Mouse (Mus musculus): ENCODE measurements around the gene Sgk1. TPM values are rescaled to one million over a fixed set of nuclear protein-coding genes. Genes with fewer than 3 reads are reported as not detected.

Gene Sgk1
- total RNA-seq, 2 experiments from 2014 or later: 91.0 to 104 TPM

DNA sequence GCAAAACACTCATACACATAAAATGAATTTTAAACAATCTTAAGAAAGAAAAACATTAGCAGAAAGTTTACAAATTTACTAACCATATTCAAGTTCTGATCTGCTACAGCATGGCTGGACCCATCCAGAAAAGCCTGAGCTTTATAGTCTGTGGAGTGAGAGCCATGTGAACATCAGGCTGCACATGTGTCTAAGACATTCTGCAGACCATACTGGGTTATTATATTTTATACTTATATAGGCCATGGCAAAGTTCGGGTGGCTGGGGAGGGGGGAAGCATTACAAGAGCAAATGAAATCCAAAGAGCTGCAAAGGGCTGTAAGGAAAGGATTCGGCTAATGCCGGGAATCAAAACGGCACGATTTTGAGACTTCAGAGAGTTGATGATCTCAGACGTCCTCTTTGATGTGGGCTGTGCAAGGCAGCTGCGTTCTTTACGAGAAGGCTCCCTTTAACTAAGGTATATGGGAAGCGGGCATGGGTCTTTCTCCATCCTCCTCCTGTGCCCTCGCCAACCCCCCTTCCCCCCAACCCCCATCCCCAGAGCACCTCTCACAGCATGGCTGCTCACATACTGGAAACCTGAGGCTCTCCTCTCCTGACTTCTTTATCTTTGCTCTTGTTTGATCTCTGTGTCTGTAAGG is 29.4 kb downstream of the Sgk1 start:
- DNase-seq (ENCODE audit: low spot score in 2 of 2): no peak

DNA sequence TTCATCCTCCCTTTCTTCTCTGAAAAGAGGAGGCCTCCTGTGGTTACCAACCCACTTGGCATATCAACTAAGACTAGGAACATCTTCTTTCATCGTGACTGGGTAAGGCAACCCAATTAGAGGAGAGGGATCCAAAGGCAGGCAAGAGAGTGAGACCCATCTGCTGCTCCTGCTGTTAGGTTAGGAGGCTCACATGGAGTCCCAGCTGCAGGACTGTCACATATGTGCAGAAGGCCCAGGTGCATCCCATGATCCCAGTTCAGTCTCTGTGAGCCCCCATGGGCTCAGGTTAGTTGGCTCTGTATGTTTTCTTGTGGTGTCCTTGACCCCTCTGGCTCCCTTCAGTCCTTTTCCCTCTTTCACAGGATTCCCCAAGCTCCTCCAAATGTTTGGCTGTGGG is 32.8 kb downstream of the Sgk1 start:
- DNase-seq (ENCODE audit: low spot score in 2 of 2): no peak

DNA sequence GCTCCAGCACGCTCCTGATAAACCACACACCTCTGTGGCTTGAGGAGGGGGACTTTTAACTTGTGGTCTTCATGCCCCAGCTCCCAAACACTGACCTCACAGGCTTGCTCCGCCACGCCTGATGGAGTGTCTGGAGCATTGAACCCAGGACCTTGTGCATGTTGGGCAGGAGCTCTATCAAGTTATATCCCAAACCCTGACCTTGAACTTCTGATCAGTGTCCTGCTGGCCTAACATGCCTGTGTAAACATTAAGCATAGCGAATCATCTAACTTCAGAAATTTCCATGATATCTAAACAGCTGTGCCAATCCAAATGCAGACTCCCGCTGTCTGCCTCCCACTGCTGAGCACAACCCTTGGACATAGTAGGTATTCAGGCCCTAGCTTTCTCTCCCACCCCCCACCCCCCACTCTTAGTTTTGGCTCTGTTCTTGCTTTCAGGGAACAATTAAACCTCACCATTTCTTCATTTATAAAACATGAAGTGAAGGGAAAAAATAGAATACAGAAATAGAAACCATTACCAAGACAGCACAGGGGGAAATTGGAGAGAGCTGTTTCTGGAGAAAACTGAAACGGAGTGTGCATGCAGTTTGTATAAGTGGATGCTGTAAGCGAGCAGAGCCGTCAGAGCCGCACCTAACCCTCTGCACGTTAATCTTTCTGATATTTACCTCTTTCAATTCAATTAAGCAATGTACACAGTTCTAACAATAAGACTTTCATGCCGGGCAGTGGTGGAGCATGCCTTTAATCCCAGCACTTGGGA is 34.5 kb downstream of the Sgk1 start:
- no peak for DNase-seq (ENCODE audit: low spot score in 2 of 2)

DNA sequence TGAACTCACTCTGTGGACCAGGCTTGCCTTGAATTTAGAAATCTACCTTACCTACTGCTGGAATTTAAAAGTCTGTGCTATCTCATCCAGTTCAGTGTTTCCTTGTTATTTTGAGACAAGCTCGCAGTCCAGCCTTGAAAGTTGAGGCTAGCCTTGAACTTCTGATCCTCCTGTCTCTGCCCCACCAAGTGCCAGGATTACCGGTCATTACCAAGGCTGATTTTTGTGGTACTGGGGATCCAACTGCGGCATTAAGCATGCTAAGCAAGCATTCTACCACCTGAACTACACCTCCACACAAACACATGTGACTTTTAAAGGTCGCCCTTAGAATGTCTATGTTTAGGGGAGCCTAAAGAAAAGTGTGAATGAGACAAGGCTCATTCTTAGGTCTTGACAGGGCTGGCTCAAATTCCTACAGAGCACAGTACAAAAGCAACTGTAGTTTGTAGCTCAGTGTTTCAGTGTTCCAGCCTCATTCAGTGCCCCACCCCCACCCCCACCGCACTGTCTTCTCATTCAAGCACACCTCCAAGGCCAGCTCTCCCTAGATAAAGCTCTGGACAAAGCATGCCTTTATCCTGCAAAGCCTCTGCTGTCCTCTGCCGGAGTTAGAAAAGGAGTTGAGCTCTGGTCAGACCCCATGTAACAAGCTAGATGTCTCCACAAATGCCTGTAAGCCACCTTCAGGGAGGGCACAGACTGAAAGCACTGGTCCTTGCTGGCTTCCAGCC is 36.2 kb downstream of the Sgk1 start:
- DNase-seq (ENCODE audit: low spot score in 2 of 2): no peak

DNA sequence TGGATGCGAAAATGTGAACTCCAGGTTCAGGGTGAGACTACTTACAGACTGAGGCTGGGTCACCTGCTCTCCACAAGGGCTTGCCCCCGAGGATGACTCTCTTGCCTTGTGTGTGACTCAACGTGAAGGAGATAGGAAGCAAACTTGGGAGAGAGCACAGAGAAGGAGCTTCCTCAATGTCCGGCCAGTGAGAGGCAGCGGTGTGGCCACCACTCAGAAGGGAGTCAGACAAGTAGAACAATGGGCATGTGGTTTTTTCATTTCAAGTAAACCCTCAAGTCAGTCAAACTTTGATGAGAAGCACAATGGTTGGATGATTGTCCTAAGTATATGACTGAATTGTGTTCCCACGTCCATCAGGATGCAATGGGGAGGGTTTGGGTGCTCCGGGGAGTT is 36.8 kb downstream of the Sgk1 start:
- no peak for DNase-seq (ENCODE audit: low spot score in 2 of 2)

DNA sequence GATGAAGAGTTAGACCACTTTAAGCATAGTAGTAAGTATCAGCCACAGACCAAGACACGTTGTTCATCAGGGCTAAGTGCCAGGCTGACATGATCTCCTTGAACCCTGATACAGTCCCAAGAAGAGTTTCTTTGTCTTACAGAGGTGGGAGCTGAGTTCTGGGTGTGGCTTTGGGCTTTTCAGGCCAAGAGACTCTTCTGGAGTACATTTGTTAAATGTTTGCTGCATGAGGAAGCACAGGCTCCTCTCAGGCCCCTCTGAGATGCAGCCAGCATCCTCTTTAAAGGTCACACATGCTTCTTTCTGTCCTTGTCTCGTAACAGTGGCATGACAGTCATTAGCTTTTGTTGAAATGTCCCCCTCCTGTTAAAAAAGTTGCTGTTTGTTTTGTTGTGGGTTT is 38.6 kb downstream of the Sgk1 start:
- DNase-seq (ENCODE audit: low spot score in 2 of 2): no peak

DNA sequence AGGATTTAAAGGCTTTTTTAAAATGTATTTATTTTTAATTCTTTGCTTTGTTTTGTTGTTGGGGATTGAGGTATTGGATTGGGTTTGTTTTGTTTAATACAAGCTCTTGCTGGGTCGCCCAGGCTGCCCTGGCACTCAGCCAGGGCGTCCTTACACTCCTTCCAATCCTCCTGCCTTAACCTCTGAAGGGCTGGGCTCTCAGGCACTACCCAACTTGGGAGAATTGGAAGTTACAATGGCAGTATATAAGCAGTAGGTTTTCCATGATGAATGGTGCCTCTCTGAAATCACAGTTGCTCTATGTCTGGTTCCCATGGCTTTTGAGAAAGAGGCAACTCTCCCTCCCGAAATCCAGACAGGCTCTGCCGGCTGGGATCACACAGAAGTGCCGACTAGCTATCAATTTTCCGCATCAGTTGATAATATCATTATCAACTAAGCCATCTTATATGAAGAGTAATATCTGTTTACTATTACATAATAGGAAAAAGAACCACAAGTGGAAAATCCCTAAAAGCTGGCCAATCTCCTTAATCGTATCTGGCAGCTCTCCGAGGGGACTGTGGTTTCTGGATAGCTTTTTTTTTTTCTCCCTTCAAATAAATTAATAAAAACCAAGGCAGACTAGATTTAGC is 40.8 kb downstream of the Sgk1 start:
- peak in 1 of 2 experiments; percentile 10 for DNase-seq (ENCODE audit: low spot score in 2 of 2)

DNA sequence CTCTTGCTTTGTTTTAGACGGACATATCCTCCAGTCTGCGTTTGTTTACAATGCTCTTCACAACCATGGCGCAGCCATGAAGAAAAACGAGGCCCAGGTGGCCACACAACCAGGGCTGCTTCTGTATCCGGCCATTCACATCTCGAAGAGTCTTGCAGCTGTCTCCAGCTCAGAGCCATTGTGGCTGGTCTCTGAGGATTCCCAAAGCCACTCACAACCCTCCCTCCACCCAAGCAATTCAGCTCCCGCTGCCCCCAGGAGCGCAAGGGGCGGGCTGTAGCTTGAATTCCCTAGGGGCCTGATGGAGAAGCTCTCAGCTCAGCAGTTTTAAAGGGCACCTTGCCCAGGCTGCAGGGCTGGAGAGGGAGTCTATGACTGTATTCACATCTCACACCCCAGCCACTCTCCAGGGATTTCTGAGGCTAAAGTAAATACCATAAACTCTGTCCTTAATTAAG is 41.5 kb downstream of the Sgk1 start:
- DNase-seq (ENCODE audit: low spot score in 2 of 2): peak; percentile 55 to 59

DNA sequence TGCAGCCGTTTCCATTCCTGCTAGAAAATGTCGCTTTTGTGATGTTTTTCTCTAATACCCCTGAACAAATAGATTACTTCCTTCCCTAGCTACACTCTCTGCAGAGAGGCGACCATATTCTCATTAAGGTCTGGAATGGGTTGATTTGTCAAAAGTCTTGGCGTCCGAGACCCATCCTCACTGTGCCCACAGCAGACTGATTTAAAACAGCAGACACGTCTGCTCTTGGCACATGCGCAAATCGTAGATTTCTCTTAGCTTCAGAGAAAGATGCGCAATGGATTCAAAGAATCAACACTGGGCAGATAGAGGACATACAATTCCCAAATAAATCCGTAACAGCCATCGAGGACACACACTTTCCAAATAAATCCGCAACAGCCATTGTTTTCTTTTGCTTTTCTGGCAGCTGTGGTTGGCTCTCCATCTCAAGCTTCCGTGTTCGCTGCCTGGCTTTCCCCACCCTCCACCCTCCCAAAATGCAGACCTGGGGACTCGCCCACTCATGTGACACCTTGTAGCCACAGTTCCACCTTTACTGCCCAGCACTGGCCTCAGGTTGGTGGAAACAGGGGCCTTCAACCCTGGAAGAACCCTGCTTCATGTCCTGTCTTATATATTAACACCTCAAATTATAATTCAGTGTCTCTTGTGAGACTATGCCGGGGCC is 42.2 kb downstream of the Sgk1 start:
- DNase-seq (ENCODE audit: low spot score in 2 of 2): peak; percentile 40 to 57

DNA sequence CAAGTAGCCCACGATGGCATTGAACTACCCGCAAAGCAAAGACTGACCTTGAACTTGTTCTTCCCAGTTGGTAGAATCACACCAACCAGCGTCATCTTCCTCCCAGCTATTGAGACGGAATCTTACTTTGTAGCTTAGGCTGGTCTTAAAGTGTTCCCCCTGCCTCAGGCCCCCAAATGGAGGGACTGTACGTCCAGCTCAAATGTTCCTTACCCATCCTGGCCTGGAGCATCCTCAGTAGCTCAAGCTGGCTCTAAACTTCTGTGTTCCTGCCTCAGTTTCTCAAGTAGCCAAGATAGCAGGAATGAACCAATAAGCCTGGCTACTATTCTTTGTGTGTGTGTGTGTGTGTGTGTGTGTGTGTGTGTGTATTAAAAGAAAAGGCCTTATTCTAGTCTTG is 45.0 kb downstream of the Sgk1 start:
- no peak for DNase-seq (ENCODE audit: low spot score in 2 of 2)

DNA sequence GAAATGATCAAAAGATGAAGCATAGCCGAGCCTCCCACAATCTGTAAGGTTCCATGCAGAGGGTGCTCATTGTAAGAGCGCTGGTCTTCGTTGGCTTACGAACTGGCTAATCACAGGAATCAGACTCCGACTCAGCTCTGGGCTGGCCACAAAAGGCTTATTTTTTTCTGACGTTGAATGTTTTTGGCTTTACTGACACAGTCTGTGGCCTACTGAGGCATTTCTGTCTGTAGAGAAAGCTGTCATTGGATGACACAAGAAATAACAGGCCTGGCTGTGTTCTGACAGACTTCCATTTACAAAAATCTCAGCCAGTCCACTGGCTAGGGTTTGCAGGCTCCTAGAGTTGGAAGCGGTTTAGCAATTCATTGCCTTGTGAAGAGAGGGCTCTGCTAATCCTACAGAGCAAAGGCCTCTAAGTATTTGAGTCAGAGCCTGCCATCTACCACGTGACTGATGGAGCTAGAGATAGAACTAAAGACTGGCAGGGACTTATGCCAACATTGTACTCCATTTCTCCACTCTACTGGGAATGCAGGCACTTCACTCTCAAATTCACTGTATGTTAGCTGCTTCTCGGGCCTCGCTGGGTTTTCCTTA is 48.9 kb downstream of the Sgk1 start:
- peak in 1 of 2 experiments; percentile 34 for DNase-seq (ENCODE audit: low spot score in 2 of 2)

DNA sequence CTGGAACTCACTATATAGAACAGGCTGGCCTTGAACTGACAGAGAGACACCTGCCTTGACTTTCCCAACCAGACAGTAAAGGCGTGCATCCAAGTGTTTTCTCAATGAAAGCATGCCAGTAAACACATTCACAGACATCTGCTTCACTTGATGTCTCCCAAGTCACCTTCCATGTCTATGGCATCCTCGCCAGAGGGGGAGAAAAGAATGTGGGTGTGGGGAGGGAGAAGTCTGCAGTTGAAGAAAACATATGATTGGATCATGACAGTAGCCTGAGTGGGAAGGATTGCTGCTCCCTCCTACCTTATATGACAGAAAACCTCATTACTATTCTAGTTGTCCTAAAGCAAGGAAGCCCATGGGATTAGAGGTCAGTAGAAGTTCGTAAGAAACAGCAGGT is 50.8 kb downstream of the Sgk1 start:
- no peak for DNase-seq (ENCODE audit: low spot score in 2 of 2)

DNA sequence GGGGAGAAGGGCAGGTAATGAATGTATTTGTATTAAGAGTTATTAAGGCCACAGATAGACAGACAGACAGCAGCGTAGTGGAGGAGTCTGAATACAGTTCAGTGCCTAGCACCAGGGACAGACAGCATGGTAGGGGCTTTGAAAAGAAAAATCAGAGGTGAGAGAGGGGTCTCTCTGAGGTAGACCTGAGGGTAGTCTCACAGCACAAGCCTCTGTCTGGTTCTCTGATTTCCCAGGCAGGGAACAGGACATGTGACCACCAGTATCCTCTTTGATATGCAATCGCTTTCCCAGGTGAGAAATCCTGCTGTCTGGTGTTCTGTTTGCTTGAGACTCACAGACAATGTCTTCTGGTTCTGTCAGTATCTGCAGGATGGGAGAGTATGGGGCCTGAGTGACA is 52.8 kb downstream of the Sgk1 start:
- DNase-seq (ENCODE audit: low spot score in 2 of 2): no peak

DNA sequence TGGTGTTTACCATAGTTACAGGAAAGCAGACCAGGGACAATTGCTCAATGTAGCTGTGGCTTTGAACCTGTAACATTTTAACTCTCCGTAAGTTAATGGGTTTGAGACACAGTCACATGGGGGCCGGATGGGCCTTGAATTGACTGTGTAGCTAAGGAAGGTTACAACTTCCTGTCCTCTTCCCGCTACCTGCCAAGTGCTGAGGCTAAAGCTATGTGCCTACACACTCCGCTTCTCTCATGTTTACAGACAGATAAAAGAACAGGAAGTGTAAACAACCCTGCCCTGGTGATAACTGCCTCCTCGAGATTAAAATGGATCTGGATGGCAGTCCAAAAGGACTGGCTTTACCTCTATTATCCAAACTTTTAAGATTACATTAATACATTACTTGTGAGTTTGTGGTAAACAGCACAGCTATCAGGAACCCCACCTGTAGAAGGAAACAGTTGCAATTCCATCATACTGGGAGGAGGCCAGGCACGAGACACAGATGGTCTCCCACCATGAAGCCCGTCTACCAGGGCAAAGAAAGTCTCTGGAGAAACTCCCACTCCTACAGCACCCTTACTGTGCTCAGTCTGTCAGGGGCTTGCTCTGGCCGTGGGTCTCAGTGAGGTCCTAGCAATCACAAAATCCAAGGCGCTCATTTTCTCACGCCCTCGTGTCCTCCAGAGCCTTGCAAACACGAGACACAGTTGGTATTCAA is 54.7 kb downstream of the Sgk1 start:
- DNase-seq (ENCODE audit: low spot score in 2 of 2): no peak

DNA sequence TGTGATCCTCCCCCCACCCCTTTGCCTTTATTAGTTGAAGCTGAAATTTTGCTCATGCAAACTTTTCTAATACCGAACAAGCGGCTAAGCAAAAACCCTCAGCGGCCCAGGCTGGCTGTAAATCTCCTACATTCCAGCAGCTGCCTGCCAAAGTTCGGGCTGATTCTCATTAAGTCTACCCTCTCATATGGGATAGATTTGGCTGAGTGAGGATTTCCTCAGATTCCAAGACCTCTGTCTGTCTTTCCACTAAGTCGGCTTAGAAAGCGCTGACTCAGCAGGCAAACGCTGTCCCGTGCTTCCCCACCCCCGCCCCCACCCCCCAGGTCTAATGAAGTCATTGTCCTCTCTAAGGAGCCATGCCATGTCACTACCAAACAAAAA is 55.2 kb downstream of the Sgk1 start:
- no peak for DNase-seq (ENCODE audit: low spot score in 2 of 2)

DNA sequence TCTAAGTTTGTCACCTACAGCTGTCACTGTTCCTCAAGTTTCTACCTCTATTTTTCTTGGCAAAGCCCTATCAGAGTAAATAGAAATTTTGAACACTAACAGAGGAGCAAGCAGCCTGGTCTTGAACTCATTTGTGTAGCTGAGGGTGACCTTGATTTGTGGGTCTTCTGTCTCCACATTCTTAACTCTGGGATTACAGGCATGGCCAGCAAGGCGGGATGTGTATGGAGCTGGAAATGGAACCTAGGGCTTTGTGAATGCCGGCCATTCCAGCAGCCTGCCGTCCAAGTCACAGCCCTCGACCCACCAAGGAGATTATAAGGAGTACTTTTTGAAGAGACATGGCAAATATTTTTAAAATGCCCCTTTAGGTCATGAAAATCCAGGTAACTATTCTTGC is 56.2 kb downstream of the Sgk1 start:
- no peak for DNase-seq (ENCODE audit: low spot score in 2 of 2)

DNA sequence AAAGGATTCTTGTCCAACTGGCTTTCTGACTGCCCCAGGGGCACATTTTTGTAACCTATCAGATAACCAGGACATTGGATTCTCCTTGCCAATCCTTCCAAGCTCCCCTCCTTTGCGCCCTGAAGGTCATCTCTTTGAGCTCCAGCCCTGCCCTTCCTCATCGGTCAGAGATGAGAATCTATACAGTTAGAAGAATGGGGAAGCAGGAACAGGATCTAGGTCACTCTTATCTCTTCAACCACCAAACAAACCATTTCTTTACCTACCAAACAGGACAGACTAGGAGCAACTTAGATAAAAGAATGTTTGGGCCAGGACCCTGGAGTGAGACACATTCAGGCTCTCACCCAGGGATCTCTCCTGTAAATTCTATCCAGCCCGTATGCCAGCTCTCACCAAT is 59.3 kb downstream of the Sgk1 start:
- DNase-seq (ENCODE audit: low spot score in 2 of 2): no peak

DNA sequence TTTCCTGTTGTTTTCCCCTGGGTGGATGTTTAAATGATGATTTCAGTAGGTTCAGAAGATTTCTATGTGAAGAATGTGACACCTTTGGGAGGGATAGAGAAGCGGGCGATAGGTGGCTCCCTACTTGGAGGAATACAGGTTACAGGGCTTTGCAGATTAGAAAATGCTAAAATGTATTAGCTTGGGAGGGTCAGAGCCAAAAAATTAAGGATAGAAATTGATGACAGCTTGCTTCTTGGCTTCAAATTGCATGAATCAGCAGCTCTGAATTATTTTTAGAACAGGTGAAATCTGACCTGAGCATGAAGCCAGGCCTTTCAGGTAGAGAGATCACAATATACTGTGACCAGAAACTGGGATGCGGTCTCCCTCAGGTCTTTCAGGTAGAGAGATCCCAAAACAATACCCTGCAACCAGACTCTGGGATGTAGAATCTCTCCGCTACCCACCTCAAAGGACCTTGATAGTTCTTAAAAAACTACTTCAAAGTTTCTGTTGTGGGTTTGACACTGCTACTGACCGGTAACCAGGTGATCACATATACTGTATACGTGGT is 61.2 kb downstream of the Sgk1 start:
- DNase-seq (ENCODE audit: low spot score in 2 of 2): no peak

DNA sequence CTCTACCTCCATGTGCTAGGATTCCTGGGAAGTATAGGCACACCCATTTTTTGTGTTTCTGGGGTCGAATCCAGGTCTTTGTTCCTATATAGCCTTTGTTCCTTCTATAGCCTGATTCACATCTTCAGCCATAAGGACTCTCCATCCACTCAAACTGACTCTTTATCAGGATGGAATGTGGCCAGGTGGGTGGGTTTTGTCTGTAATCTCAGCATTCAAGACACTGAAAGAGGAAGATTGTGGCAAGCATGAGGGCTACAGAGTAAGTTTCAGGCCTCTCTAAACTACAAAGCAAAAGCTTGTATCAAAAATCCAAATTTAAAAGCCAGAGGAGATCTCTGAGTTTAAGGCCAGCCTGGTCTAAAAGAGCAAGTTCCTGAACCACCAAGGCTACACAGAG is 63.2 kb downstream of the Sgk1 start:
- no peak for DNase-seq (ENCODE audit: low spot score in 2 of 2)

Data from layer of hippocampus, postnatal 14 days (tissue).